Mouse (Mus musculus) liver, embryonic 11.5 days (tissue): ENCODE measurements around the gene Pknox2. TPM values are rescaled to one million over a fixed set of nuclear protein-coding genes. Genes with fewer than 3 reads are reported as not detected.

Experiments used
- ATAC-seq: fragments of 200-750 bp; cut with Nextera tagmentation; replicated peaks from 2 replicates; pipeline ENCODE4 v1.8.0; 2017; ENCODE audit warnings: moderate number of reproducible peaks, mild to moderate bottlenecking, moderate TSS enrichment, moderate library complexity; ENCODE audit not compliant: low FRiP score
- DNase-seq: peaks from one replicate; pipeline ENCODE4 v3.0.0-alpha.2; 2017; ENCODE audit warnings: low spot score
- H3K27ac ChIP-seq: fragments of 300-500 bp; sonication (generic); 2 replicates; pipeline ENCODE4 v1.5.1; 2014; ENCODE audit warnings: mild to moderate bottlenecking, low read depth, low read length, control low read depth
- H3K27me3 ChIP-seq: fragments of 300-500 bp; sonication (generic); replicated peaks from 2 replicates; pipeline ENCODE4 v1.6.1; 2014; ENCODE audit warnings: low read length, mixed read lengths; ENCODE audit not compliant: control insufficient read depth, insufficient read depth
- H3K36me3 ChIP-seq: fragments of 300-500 bp; sonication (generic); 2 replicates; pipeline ENCODE4 v1.6.1; 2014; ENCODE audit warnings: mild to moderate bottlenecking, low read length, moderate library complexity, mixed read lengths; ENCODE audit not compliant: control insufficient read depth, insufficient read depth
- H3K4me1 ChIP-seq: fragments of 300-500 bp; sonication (generic); replicated peaks from 2 replicates; pipeline ENCODE4 v1.6.1; 2014; ENCODE audit warnings: low read length, mixed read lengths; ENCODE audit not compliant: control insufficient read depth, insufficient read depth
- H3K4me2 ChIP-seq: fragments of 300-500 bp; sonication (generic); 2 replicates; pipeline ENCODE4 v1.6.1; 2014; ENCODE audit warnings: mild to moderate bottlenecking, control low read depth, moderate library complexity
- H3K4me3 ChIP-seq: fragments of 300-500 bp; sonication (generic); 2 replicates; pipeline ENCODE4 v1.5.1; 2014; ENCODE audit warnings: low read depth, low read length, control low read depth
- H3K9ac ChIP-seq: fragments of 300-500 bp; sonication (generic); 2 replicates; pipeline ENCODE4 v1.6.1; 2014; ENCODE audit warnings: low read depth, low read length, control low read depth
- H3K9me3 ChIP-seq: fragments of 300-500 bp; sonication (generic); 2 replicates; pipeline ENCODE4 v1.6.1; 2016; ENCODE audit warnings: low read length, inconsistent platforms, mixed read lengths; ENCODE audit not compliant: control insufficient read depth
- WGBS: fragments of 180-500 bp; shearing (Covaris S2); extraction: QIAGEN DNeasy Blood & Tissue Kit; methylation state at CpG from one replicate; pipeline ENCODE4 v1.1.7; 2014; 5-methylcytosine and 5-hydroxymethylcytosine counted together
- polyA plus RNA-seq: library from polyadenylated mRNA; unstranded; fragments of >200 nt; fragmentation: Nextera tagmentation; extraction: Ambion mirVana; gene quantifications from 2 replicates; pipeline ENCODE4 v1.2.1, GENCODE M21; 2014

The Pknox2 gene
- polyA plus RNA-seq, 1 experiment from 2014 or later, result 2.9 TPM

DNA sequence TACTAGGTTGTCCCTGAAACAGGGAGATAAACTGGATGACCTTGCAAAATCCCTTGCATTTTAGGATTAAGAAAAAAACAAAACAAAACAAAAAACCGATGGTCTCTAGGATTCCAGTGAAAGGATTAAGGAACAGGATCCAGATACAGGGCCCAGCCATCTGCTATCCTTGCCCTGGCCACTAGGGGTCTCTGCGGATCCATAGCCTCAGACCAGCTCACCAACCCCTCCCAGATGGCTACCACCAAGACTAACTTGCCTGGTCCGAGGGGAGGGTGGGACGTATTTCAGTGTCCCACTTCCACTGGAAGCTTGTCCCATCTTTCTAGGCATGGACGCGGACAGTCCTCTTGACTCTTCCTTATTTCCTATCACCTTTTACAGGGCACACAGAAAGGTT lies 230.8 kb downstream of the Pknox2 start:
- Histone ChIP-seq H3K4me1 (no peaks in the 10 kb centered on the region), H3K4me2 (peak overlapping the region; percentile 17; the same call in 1 of the 2 replicates), H3K4me3 (no peak overlapping the region), H3K27ac (no peak overlapping the region; the same call in 1 of the 2 replicates), H3K9me3 (no peaks in the 10 kb centered on the region), H3K36me3 (no peaks in the 10 kb centered on the region), H3K9ac (no peak overlapping the region), H3K27me3 (no peaks in the 10 kb centered on the region)
- 4% methylated on average over 6 of the region's 6 CpGs for WGBS
- DNase-seq (peak; percentile 57), ATAC-seq (peak; percentile 65)

DNA sequence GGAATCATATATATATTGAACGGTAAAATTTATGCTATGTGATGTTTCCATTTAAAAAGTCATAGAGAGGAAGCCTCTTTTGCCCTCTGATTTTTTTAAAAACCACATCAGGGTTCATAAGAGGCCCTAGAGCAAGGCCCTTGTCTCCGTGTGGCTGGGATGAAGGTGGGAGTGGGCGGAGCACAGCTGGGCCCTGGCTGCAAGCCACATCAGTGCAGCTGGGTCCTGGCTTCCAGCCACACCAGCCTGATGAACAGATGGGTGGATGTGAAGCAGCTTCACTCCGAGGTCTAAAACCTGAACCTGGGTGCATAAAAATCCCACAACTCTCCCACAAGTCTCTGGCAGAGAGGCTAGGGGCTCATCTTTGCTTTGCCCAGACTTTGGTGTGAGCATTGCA lies 241.8 kb downstream of the Pknox2 start:
- 60% methylated on average over 4 of the region's 4 CpGs for WGBS
- Histone ChIP-seq H3K27me3 (no peaks in the 10 kb centered on the region), H3K27ac (no peak overlapping the region), H3K36me3 (no peaks in the 10 kb centered on the region; the same call in 1 of the 2 replicates), H3K4me3 (no peak overlapping the region), H3K9me3 (no peaks in the 10 kb centered on the region), H3K9ac (no peak overlapping the region), H3K4me2 (no peak overlapping the region), H3K4me1 (no peaks in the 10 kb centered on the region)
- DNase-seq, result no peak
- ATAC-seq, result no peak

DNA sequence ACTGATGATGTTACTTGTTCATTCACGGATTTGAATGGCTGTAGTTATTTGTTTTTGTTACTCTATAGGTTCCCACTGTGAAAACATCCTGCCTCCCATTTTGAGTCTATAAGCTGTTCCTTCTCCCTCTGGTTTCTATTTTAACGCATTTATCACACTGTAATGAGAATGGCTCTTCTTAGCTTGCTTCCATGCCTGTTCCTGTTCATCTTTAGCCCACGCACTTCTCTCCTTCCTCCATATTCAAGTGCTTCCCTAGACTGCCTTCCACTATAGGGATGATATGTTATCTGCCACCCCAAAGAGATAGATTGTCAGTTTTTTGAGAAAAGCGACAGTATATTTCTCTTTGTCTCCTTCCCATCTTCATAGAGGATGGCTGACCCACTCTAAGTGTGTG lies 246.7 kb downstream of the Pknox2 start:
- DNase-seq, result no peak
- Histone ChIP-seq H3K36me3 (no peaks in the 10 kb centered on the region), H3K4me3 (no peak overlapping the region), H3K27me3 (no peaks in the 10 kb centered on the region), H3K27ac (no peak overlapping the region), H3K9me3 (no peaks in the 10 kb centered on the region), H3K4me2 (no peak overlapping the region), H3K4me1 (no peaks in the 10 kb centered on the region), H3K9ac (no peak overlapping the region)
- ATAC-seq, result no peak
- WGBS, result 74% methylated on average over 4 of the region's 4 CpGs

DNA sequence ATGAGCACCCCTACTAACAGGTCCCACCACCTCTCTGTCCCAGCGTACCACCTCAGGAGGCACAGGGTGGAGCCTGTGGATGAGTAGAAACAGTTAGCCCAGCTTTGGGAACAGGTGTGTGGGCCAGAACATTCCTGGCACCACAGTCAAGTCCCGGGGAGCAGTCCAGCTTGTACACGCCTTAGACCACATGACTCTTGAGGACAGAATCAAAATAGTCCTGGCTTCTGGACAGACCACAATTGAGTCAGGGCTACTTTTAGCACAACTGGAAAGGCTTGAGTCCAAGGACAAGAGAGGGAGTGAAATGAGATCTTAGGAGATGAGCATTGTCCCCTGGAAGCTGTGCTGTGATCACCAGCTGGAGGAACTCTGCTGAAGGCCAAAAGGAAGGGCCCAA lies 248.6 kb downstream of the Pknox2 start:
- no peak overlapping the region for H3K27ac ChIP-seq
- WGBS, result 84% methylated on average over 3 of the region's 3 CpGs
- H3K4me3 ChIP-seq, result no peak overlapping the region
- no peaks in the 10 kb centered on the region for H3K4me1 ChIP-seq
- H3K9ac ChIP-seq, result no peak overlapping the region
- DNase-seq (no peak), ATAC-seq (no peak)
- no peaks in the 10 kb centered on the region for H3K9me3 ChIP-seq
- no peak overlapping the region for H3K4me2 ChIP-seq
- H3K27me3 ChIP-seq, result no peaks in the 10 kb centered on the region
- H3K36me3 ChIP-seq, result no peaks in the 10 kb centered on the region

DNA sequence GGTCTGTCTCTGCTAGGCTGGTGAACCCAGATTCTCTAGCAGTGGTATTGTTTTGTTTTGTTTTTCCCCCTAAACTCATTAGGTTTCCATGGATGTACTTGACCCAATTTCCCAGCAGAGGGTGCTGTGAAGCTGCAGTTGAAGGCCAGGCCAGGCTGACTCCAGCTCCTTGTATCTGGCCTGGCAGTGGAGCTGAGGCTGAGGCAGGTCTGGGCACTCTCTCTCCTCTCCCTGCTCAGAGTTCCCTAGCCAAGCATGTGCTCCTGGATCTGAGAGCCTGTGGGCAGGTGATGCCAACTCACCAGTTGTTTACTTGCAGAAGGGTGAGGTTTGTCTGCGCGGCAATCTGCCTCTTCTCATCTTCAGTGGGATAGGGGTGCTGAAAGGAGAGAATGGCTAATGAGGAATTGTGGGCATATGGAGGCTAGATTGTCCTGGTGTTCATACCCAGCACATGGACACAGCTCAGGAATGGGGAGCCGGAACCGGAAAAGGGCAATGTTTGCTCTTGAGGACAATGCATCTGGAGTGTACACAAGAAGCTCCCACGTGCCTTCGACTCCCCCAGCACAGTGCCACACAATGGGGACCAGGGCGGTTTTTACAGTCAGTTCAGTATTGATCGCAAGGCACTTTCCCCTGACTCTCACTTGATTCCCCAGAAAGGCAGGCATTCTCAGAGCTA lies 252.1 kb downstream of the Pknox2 start:
- Histone ChIP-seq H3K27me3 (no peaks in the 10 kb centered on the region), H3K36me3 (no peaks in the 10 kb centered on the region), H3K9me3 (no peaks in the 10 kb centered on the region), H3K4me3 (no peak overlapping the region), H3K4me2 (no peak overlapping the region), H3K4me1 (no peaks in the 10 kb centered on the region), H3K9ac (no peak overlapping the region), H3K27ac (no peak overlapping the region)
- 70% methylated on average over 8 of the region's 8 CpGs for WGBS
- peak; percentile 59; the same call in 1 of the 2 replicates for ATAC-seq
- no peak for DNase-seq

DNA sequence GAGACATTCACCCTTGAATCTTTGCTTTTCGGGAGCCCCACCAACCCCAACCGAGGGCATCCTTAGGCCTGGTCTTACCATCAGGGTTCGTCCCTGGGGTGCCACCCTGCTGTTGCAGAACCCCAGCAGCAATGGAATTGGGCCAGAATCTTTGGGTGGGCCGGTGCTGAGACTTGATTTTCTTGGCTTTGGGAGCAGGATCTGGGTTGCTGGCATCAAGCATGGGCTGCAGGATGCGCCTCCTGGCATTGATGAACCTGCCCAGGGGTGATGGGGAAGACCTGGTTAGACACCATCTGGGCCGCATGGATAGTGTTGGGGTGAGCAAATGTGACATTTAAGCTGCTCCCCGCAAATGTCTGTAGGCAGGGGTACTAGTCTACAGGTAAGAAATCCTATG lies 253.0 kb downstream of the Pknox2 start:
- Histone ChIP-seq H3K27me3 (no peaks in the 10 kb centered on the region), H3K4me3 (no peak overlapping the region), H3K9me3 (no peaks in the 10 kb centered on the region), H3K36me3 (no peaks in the 10 kb centered on the region), H3K4me1 (no peaks in the 10 kb centered on the region), H3K9ac (no peak overlapping the region), H3K27ac (no peak overlapping the region), H3K4me2 (no peak overlapping the region)
- DNase-seq (no peak), ATAC-seq (no peak)
- WGBS, result 78% methylated on average over 7 of the region's 7 CpGs

DNA sequence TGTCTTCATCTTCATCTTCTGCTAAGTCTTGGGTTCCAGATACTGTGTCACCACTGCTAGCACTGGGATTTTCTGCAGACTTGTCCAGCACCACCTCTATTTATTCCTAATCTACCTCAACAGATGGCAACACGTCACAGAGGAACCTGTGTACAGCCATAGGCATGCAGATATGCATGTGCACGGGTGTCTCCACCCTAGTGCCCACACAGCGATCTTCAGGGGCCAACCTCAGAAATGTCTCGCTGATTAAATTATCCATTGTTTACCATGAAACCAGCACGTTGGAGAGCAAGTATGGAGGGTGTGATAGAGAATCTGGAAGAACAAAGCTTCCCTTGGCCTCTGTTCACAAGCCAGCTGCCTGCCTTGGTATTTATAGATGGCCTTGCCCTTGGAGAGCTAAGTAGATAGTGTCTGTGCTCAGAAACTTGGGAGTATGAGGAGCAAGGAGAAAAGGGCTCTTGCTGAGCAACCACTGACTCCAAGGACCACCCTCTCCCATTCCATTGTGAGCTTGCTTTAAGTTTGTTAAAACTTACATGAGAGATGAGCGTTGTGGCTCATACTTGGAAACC lies 253.7 kb downstream of the Pknox2 start:
- Histone ChIP-seq H3K4me3 (no peak overlapping the region), H3K27me3 (no peaks in the 10 kb centered on the region), H3K9ac (no peak overlapping the region), H3K27ac (no peak overlapping the region), H3K4me1 (no peaks in the 10 kb centered on the region), H3K4me2 (no peak overlapping the region), H3K9me3 (no peaks in the 10 kb centered on the region), H3K36me3 (no peaks in the 10 kb centered on the region)
- 66% methylated on average over 6 of the region's 6 CpGs for WGBS
- no peak for DNase-seq
- peak; percentile 68 for ATAC-seq

DNA sequence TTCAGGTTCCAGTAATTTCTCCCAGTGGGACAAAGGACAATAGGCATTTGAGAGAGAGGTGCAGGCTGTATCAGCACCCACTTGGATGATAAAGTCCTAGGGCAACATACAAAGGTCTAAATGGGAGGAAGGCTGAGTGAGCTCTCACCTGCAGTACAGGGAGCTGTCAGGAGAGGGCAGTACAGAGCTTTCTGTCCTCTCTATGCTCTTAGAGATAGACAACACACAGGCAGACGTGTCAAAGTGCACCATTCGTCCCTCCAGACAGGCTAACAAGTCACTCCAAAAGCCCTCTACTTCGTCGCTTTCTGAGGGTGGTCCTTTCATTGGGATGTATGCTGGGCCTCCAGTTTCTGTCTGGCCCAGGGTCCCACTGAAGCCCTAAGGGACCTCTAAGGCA lies 256.7 kb downstream of the Pknox2 start:
- Histone ChIP-seq H3K4me2 (no peak overlapping the region), H3K4me3 (no peak overlapping the region), H3K27ac (no peak overlapping the region), H3K9me3 (no peaks in the 10 kb centered on the region), H3K27me3 (no peaks in the 10 kb centered on the region), H3K9ac (no peak overlapping the region), H3K36me3 (no peaks in the 10 kb centered on the region), H3K4me1 (no peaks in the 10 kb centered on the region)
- 26% methylated on average over 4 of the region's 4 CpGs for WGBS
- no peak for DNase-seq
- no peak for ATAC-seq

DNA sequence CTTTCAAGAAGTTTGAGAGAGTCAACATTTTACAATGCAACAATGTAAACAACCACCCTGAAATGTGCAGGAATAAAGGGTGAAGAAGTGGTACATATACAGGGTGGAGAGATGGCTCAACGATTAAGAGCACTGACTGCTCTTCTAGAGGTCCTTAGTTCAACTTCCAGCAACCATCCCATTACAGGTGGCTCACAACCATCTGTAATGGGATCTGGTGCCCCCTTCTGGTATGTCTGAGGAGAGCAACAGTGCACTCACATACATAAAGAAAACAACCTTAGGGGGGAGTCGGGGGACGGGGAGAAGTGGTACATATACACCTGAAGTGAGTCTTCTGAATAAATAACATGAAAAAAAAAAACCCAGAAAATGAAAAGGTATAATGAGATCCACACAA lies 262.0 kb downstream of the Pknox2 start:
- Histone ChIP-seq H3K27ac (no peak overlapping the region), H3K4me1 (no peaks in the 10 kb centered on the region), H3K36me3 (no peaks in the 10 kb centered on the region), H3K4me3 (no peak overlapping the region), H3K4me2 (no peak overlapping the region), H3K9me3 (no peaks in the 10 kb centered on the region), H3K9ac (no peak overlapping the region), H3K27me3 (no peaks in the 10 kb centered on the region)
- WGBS, result 58% methylated on average over 3 of the region's 3 CpGs
- ATAC-seq, result no peak
- DNase-seq, result no peak
